Mouse (Mus musculus) cortical plate, adult 2 months (tissue): ENCODE results near the gene Rab43.

ENCODE experiments used
- CTCF ChIP-seq: fragments of 200-500 bp; IDR thresholded peaks from 2 replicates; pipeline ENCODE4 v1.5.1; 2011; ENCODE audit warnings: mild to moderate bottlenecking, control low read depth, low read length; ENCODE audit not compliant: insufficient read depth; ENCODE audit errors: extremely low read depth
- POLR2A ChIP-seq: fragments of 200-500 bp; IDR thresholded peaks from 2 replicates; pipeline ENCODE4 v1.6.1; 2011; ENCODE audit warnings: mild to moderate bottlenecking, low read length, control low read depth; ENCODE audit not compliant: insufficient read depth; ENCODE audit errors: extremely low read depth

DNA sequence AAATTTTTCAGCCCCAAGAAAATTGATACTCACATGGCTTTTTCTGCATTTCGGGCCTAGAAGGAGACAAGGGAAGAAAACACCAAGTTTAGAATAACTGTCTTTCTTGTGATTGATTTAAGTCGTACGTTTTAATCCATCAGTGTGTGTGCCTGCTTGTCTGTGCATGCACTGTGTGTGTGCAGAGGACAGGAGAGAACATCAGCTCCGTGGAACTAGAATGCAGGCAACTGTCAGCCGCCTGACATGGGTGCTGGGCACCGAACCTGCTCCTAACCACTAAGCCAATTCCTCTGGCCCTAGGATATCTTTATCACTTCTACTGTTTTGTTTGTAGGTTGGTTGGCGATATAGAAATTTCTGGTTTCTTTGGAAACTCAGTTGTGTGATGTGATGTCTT is 23.7 kb upstream of the Rab43 start, which contains the start of gene Gm45140:
- TF ChIP-seq CTCF (no peak), POLR2A (no peak)
